Mouse (Mus musculus) neural tube, embryonic 15.5 days (tissue): ENCODE measurements around the gene Adamtsl1. TPM values are rescaled to one million over a fixed set of nuclear protein-coding genes. Genes with fewer than 3 reads are reported as not detected.

Source experiments
- ATAC-seq: fragments of 200-750 bp; cut with Nextera tagmentation; 2 replicates; pipeline ENCODE4 v1.8.0; 2017; ENCODE audit warnings: mild to moderate bottlenecking, moderate TSS enrichment, moderate library complexity; ENCODE audit not compliant: low FRiP score
- H3K27ac ChIP-seq: fragments of 300-500 bp; sonication (generic); replicated peaks from 2 replicates; pipeline ENCODE4 v1.5.1; 2015; ENCODE audit warnings: mild to moderate bottlenecking, inconsistent platforms
- H3K27me3 ChIP-seq: fragments of 300-500 bp; sonication (generic); replicated peaks from 2 replicates; pipeline ENCODE4 v1.6.1; 2015; ENCODE audit warnings: inconsistent platforms
- H3K36me3 ChIP-seq: fragments of 300-500 bp; sonication (generic); 2 replicates; pipeline ENCODE4 v1.6.1; 2015; ENCODE audit warnings: inconsistent platforms
- H3K4me1 ChIP-seq: fragments of 300-500 bp; sonication (generic); 2 replicates; pipeline ENCODE4 v1.6.1; 2015; ENCODE audit warnings: inconsistent platforms
- H3K4me2 ChIP-seq: fragments of 300-500 bp; sonication (generic); 2 replicates; pipeline ENCODE4 v1.6.1; 2015; ENCODE audit warnings: inconsistent platforms, mild to moderate bottlenecking, moderate library complexity
- H3K4me3 ChIP-seq: fragments of 300-500 bp; sonication (generic); replicated peaks from 2 replicates; pipeline ENCODE4 v1.5.1; 2015; ENCODE audit warnings: mild to moderate bottlenecking, inconsistent platforms
- H3K9ac ChIP-seq: fragments of 300-500 bp; sonication (generic); replicated peaks from 2 replicates; pipeline ENCODE4 v1.6.1; 2015; ENCODE audit warnings: mild to moderate bottlenecking, inconsistent platforms
- H3K9me3 ChIP-seq: fragments of 300-500 bp; sonication (generic); replicated peaks from 2 replicates; pipeline ENCODE4 v1.6.1; 2016; ENCODE audit warnings: inconsistent platforms
- WGBS: fragments of 180-500 bp; shearing (Covaris S2); methylation state at CpG from one replicate; pipeline ENCODE4 v1.1.7; 2015; ENCODE audit warnings: mixed read lengths; 5-methylcytosine and 5-hydroxymethylcytosine counted together
- polyA plus RNA-seq: library from polyadenylated mRNA; unstranded; fragments of >200 nt; fragmentation: Nextera tagmentation; extraction: Ambion mirVana; gene quantifications from 2 replicates; pipeline ENCODE4 v1.2.1, GENCODE M21; 2015

Adamtsl1 gene
- polyA plus RNA-seq, 1 experiment from 2014 or later, result 13.0 TPM

DNA sequence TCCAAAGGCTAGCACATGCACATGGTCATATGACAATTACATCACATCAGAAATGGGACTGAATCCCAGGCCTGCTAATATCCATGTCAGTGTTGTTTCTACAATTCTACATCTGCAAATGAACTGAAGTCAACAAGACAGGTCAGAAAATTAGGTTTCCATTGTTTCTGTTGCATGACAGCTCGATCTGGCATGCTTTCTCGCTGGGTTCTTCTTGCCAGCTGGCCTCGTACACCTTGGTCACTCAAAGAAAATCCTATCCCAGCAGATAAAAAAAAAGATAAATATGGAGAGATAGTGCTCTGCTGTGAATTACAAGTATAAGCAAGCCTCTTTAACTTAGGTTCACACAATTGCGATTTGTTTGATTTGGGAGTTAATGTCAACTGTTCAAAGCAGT lies 644.6 kb downstream of the Adamtsl1 start:
- Histone ChIP-seq H3K27ac (no peak overlapping the region), H3K4me1 (no peaks in the 10 kb centered on the region), H3K27me3 (no peaks in the 10 kb centered on the region), H3K4me3 (no peak overlapping the region), H3K4me2 (no peak overlapping the region), H3K36me3 (no peaks in the 10 kb centered on the region), H3K9me3 (no peaks in the 10 kb centered on the region), H3K9ac (no peak overlapping the region)
- ATAC-seq, result no peak
- WGBS, result 92% methylated on average over 4 of the region's 4 CpGs

GRCm38 (mm10) chr4:86159362-86159761 lies 645.4 kb downstream of the Adamtsl1 start:
- Histone ChIP-seq H3K9ac (no peak overlapping the region), H3K27me3 (no peaks in the 10 kb centered on the region), H3K9me3 (no peaks in the 10 kb centered on the region), H3K36me3 (no peaks in the 10 kb centered on the region), H3K4me3 (no peak overlapping the region), H3K27ac (no peak overlapping the region), H3K4me1 (no peaks in the 10 kb centered on the region), H3K4me2 (no peak overlapping the region)
- no peak for ATAC-seq
- WGBS, result 67% methylated on average over 1 of the region's 1 CpGs

- H3K27ac ChIP-seq, result no peak overlapping the region
- H3K4me3 ChIP-seq, result no peak overlapping the region
- H3K36me3 ChIP-seq, result no peaks in the 10 kb centered on the region
- no peaks in the 10 kb centered on the region for H3K27me3 ChIP-seq
- H3K4me1 ChIP-seq, result no peaks in the 10 kb centered on the region
- no peak overlapping the region for H3K9ac ChIP-seq
- no peak; the same call in 1 of the 2 replicates for ATAC-seq
- no peaks in the 10 kb centered on the region for H3K9me3 ChIP-seq
- H3K4me2 ChIP-seq, result peak overlapping the region; percentile 4; the same call in 1 of the 2 replicates
- 25% methylated on average over 10 of the region's 10 CpGs for WGBS
Measured at GRCm38 (mm10) chr4:86170763-86171162, 656.8 kb downstream of the Adamtsl1 start.

DNA sequence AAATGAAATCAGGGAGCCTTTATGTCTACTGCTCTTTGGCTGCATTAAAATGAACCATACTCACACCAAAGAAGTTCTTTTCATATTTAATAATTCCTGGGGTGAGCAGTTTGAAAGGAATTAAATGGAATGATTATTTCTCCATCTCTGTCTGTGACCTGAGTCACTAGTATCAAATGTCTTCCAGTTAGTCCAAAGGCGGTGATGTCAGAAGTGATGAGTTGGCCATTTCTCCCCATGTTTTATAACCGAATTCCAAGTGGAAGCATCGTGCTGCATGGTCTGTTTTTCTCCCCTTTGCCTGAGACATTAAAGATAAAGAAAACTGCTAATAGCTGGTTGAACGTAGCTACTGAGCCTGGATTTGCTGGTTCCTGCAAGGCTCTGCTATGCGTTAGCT lies 657.5 kb downstream of the Adamtsl1 start:
- Histone ChIP-seq H3K4me3 (no peak overlapping the region), H3K27me3 (no peaks in the 10 kb centered on the region), H3K9me3 (no peaks in the 10 kb centered on the region), H3K4me2 (no peak overlapping the region), H3K9ac (no peak overlapping the region), H3K36me3 (no peaks in the 10 kb centered on the region), H3K4me1 (no peaks in the 10 kb centered on the region), H3K27ac (no peak overlapping the region)
- WGBS, result 59% methylated on average over 5 of the region's 5 CpGs
- no peak for ATAC-seq

DNA sequence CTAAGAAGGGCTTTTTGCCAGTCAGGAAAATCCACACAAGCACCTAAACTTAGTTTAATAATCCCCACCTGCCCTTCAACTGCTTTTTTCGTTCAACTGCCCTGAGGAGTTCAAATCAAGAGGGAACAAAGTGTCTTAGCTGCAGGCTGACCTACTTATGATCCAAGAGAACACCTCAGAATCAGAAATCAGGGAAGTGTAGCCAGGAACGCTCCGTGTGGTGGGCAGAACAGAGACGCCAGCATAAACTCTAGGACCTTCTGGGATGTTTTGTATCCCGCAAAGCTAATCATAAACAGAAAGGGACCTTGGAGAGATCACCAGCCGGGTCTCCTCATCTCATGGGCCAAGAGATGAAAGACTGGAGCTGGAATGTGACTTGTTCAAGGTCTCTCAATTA lies 663.5 kb downstream of the Adamtsl1 start:
- ATAC-seq, result no peak
- H3K4me2 ChIP-seq, result no peak overlapping the region
- no peaks in the 10 kb centered on the region for H3K4me1 ChIP-seq
- no peak overlapping the region for H3K4me3 ChIP-seq
- no peak overlapping the region for H3K27ac ChIP-seq
- 94% methylated on average over 6 of the region's 6 CpGs for WGBS
- no peaks in the 10 kb centered on the region for H3K9me3 ChIP-seq
- H3K9ac ChIP-seq, result no peak overlapping the region
- no peaks in the 10 kb centered on the region for H3K36me3 ChIP-seq
- no peaks in the 10 kb centered on the region for H3K27me3 ChIP-seq

- no peak for ATAC-seq
- no peak overlapping the region for H3K4me3 ChIP-seq
- H3K9me3 ChIP-seq, result no peaks in the 10 kb centered on the region
- 86% methylated on average over 14 of the region's 14 CpGs for WGBS
- H3K36me3 ChIP-seq, result no peaks in the 10 kb centered on the region
- no peak overlapping the region for H3K27ac ChIP-seq
- no peaks in the 10 kb centered on the region for H3K27me3 ChIP-seq
- H3K4me1 ChIP-seq, result no peaks in the 10 kb centered on the region
- no peak overlapping the region for H3K4me2 ChIP-seq
- H3K9ac ChIP-seq, result no peak overlapping the region
Measured at GRCm38 (mm10) chr4:86178116-86178515, 664.1 kb downstream of the Adamtsl1 start.

- Histone ChIP-seq H3K4me1 (peaks cover 5% of the 10 kb centered on the region; the same call in 1 of the 2 replicates), H3K9me3 (no peaks in the 10 kb centered on the region), H3K36me3 (no peaks in the 10 kb centered on the region), H3K27me3 (no peaks in the 10 kb centered on the region), H3K4me2 (no peak overlapping the region), H3K4me3 (no peak overlapping the region), H3K27ac (0 out of 2 replicates have a peak overlapping the region, but pooled peaks have one; percentile 45), H3K9ac (no peak overlapping the region)
- WGBS, result 7% methylated on average over 1 of the region's 1 CpGs
- peak; percentile 53; the same call in 1 of the 2 replicates for ATAC-seq
Measured at GRCm38 (mm10) chr4:86183701-86184173, 669.8 kb downstream of the Adamtsl1 start.

DNA sequence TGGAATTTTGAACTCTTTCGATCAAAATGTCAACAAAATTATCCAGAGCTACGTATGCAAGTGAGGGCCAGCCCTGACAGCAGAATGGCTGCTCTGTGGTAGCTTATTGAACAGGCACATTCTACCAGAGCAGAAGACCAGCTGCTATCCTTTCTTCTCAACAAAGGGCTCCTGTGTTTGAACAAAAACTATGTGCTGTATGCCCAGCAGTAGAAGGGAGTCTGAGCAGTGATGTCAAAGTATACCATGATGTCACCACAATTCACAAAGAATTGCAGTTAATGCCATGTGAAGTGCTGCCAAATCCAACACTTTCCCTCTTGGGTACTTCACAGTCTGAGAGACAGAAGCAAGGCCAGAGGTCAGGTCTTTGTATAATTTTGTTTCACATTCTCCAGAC lies 675.9 kb downstream of the Adamtsl1 start:
- 61% methylated on average over 2 of the region's 2 CpGs for WGBS
- Histone ChIP-seq H3K4me3 (no peak overlapping the region), H3K9me3 (no peaks in the 10 kb centered on the region), H3K27me3 (no peaks in the 10 kb centered on the region), H3K4me2 (no peak overlapping the region), H3K4me1 (no peaks in the 10 kb centered on the region), H3K27ac (no peak overlapping the region), H3K9ac (no peak overlapping the region), H3K36me3 (no peaks in the 10 kb centered on the region)
- ATAC-seq, result no peak

GRCm38 (mm10) chr4:86191195-86191594 lies 677.2 kb downstream of the Adamtsl1 start:
- 78% methylated on average over 5 of the region's 5 CpGs for WGBS
- no peak overlapping the region for H3K9ac ChIP-seq
- no peaks in the 10 kb centered on the region for H3K9me3 ChIP-seq
- no peaks in the 10 kb centered on the region for H3K36me3 ChIP-seq
- H3K4me3 ChIP-seq, result no peak overlapping the region
- H3K4me1 ChIP-seq, result no peaks in the 10 kb centered on the region
- H3K27me3 ChIP-seq, result no peaks in the 10 kb centered on the region
- no peak overlapping the region for H3K4me2 ChIP-seq
- no peak for ATAC-seq
- H3K27ac ChIP-seq, result no peak overlapping the region

GRCm38 (mm10) chr4:86201766-86202165 lies 687.8 kb downstream of the Adamtsl1 start:
- 86% methylated on average over 7 of the region's 7 CpGs for WGBS
- no peak for ATAC-seq
- no peaks in the 10 kb centered on the region for H3K4me1 ChIP-seq

DNA sequence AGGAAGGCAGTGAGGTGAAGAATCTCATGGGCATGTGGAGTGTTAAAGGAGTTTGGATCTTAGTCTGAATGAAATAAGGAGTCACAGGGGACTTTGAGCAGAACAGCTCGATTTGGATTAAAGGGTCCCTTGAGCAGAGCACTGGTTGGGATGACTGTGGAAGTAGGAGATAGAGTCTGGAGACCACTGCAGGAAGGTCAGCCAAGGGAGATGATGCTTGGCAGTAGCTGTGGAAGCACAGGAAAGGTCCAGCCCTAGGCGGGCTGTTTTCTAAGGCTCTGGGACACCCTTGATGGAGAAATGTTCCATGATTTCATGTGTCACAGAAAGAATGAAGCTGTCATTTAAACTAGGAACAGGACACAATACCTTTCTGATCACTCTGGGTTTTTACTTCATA lies 689.3 kb downstream of the Adamtsl1 start:
- H3K4me1 ChIP-seq, result no peaks in the 10 kb centered on the region
- no peaks in the 10 kb centered on the region for H3K27me3 ChIP-seq
- no peak overlapping the region for H3K4me2 ChIP-seq
- ATAC-seq, result no peak
- H3K9ac ChIP-seq, result no peak overlapping the region
- 89% methylated on average over 2 of the region's 2 CpGs for WGBS
- no peak overlapping the region for H3K4me3 ChIP-seq
- H3K27ac ChIP-seq, result no peak overlapping the region
- no peaks in the 10 kb centered on the region; the same call in 1 of the 2 replicates for H3K36me3 ChIP-seq
- H3K9me3 ChIP-seq, result no peaks in the 10 kb centered on the region

More at GRCm38 (mm10) chr4:86201766-86202165, 687.8 kb downstream of the Adamtsl1 start:
- Histone ChIP-seq H3K9ac (no peak overlapping the region), H3K36me3 (no peaks in the 10 kb centered on the region; the same call in 1 of the 2 replicates), H3K27ac (no peak overlapping the region), H3K4me3 (no peak overlapping the region), H3K9me3 (no peaks in the 10 kb centered on the region), H3K4me2 (no peak overlapping the region), H3K27me3 (no peaks in the 10 kb centered on the region)

DNA sequence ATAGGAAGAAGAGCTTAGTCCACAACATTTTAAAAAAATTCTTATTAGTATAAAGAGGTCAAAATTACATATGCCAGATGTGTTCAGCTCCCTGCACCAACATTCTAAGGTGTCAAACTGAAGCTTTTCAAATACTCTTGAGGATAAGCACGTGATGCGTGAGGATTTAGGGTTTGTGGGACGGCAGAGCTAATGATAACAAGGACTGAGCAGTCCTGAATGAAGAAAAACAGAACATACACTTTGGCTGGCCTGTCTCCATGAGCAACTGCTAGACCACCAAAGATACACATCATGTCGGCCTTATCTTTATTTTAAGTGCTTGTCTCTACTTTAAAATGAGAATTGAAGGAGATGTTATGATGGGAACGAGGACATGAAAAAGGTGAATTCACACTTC lies 710.9 kb downstream of the Adamtsl1 start:
- Histone ChIP-seq H3K4me2 (no peak overlapping the region), H3K9me3 (no peaks in the 10 kb centered on the region), H3K27ac (no peak overlapping the region), H3K4me3 (no peak overlapping the region), H3K4me1 (no peaks in the 10 kb centered on the region), H3K36me3 (no peaks in the 10 kb centered on the region), H3K27me3 (no peaks in the 10 kb centered on the region), H3K9ac (no peak overlapping the region)
- no peak for ATAC-seq
- 89% methylated on average over 5 of the region's 5 CpGs for WGBS

DNA sequence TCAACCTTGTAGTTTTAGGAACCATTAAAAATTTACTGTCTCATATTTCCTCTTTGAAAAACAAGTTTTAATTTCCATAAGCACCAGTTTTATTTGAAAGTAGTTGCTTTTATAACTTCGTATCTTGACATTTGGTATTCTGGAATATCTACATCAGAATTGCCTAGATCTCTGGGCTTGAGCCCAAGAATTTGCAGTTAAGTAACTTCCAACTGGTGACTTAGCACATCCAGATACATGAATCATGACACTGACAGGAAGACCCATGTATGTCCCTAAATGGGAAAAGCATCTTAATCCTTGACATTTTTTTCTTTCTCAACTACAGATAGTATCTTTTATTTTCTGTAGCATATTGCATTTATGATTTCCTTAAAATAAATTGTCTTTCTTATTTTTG lies 713.1 kb downstream of the Adamtsl1 start:
- H3K4me2 ChIP-seq, result no peak overlapping the region
- no peaks in the 10 kb centered on the region for H3K9me3 ChIP-seq
- WGBS, result 82% methylated on average over 1 of the region's 1 CpGs
- H3K4me1 ChIP-seq, result no peaks in the 10 kb centered on the region
- H3K9ac ChIP-seq, result no peak overlapping the region
- no peaks in the 10 kb centered on the region for H3K27me3 ChIP-seq
- H3K36me3 ChIP-seq, result no peaks in the 10 kb centered on the region
- ATAC-seq, result no peak
- no peak overlapping the region for H3K4me3 ChIP-seq
- H3K27ac ChIP-seq, result no peak overlapping the region
